Mouse (Mus musculus): ENCODE data around the gene Car1. TPM values are rescaled to one million over a fixed set of nuclear protein-coding genes. Genes with fewer than 3 reads are reported as not detected.
"Not testable (repeated sequence)": the region's sequence is repeated elsewhere in the genome, so short reads cannot be mapped to it uniquely, and the experiment has no call there.

Gene Car1
- polyA plus RNA-seq, 1 experiment from 2014 or later, result 0.13 TPM

GRCm38 (mm10) chr3:14764755-14765566, 43.2 kb downstream of the Car1 start:
- no peaks in the 10 kb centered on the region for H3K4me1 ChIP-seq (replicated peaks; ENCODE audit: insufficient read depth, low read length)
- H3K9ac ChIP-seq (ENCODE audit: low read depth, low read length), result no peak overlapping the region
- no peak overlapping the region for H3K4me3 ChIP-seq (replicated peaks; ENCODE audit: low read depth, low read length)
- no peak for ATAC-seq (replicated peaks; ENCODE audit: low FRiP score, low read depth)
- H3K27me3 ChIP-seq (ENCODE audit: insufficient read depth, low read length), result no peaks in the 10 kb centered on the region
- no peaks in the 10 kb centered on the region for H3K36me3 ChIP-seq (ENCODE audit: insufficient read depth, low read length)
- H3K27ac ChIP-seq, result no peak overlapping the region
- no peak for DNase-seq (ENCODE audit: low spot score)
- no peaks in the 10 kb centered on the region for H3K9me3 ChIP-seq (replicated peaks; ENCODE audit: low read length)
- no peak for TF ChIP-seq CTCF (IDR thresholded peaks at IDR 0.05; ENCODE audit: low read depth)
- H3K4me2 ChIP-seq (ENCODE audit: low read length), result no peak overlapping the region
- WGBS, result 60% methylated on average over 2 of the region's 2 CpGs

GRCm38 (mm10) chr3:14755716-14756115, 52.5 kb downstream of the Car1 start:
- Histone ChIP-seq H3K9ac (ENCODE audit: low read depth, low read length) (no peak overlapping the region), H3K27ac (no peak overlapping the region), H3K4me2 (ENCODE audit: low read length) (no peak overlapping the region), H3K27me3 (ENCODE audit: insufficient read depth, low read length) (no peaks in the 10 kb centered on the region), H3K4me1 (replicated peaks; ENCODE audit: insufficient read depth, low read length) (no peaks in the 10 kb centered on the region), H3K36me3 (ENCODE audit: insufficient read depth, low read length) (no peaks in the 10 kb centered on the region), H3K9me3 (replicated peaks; ENCODE audit: low read length) (no peaks in the 10 kb centered on the region), H3K4me3 (replicated peaks; ENCODE audit: low read depth, low read length) (no peak overlapping the region)
- DNase-seq (ENCODE audit: low spot score) (no peak), ATAC-seq (replicated peaks; ENCODE audit: low FRiP score, low read depth) (no peak)
- no peak for TF ChIP-seq CTCF (IDR thresholded peaks at IDR 0.05; ENCODE audit: low read depth)
- 89% methylated on average over 1 of the region's 1 CpGs for WGBS

- no peak overlapping the region for H3K27ac ChIP-seq
- H3K4me3 ChIP-seq (replicated peaks; ENCODE audit: low read depth, low read length), result no peak overlapping the region
- no peaks in the 10 kb centered on the region for H3K36me3 ChIP-seq (ENCODE audit: insufficient read depth, low read length)
- H3K9ac ChIP-seq (ENCODE audit: low read depth, low read length), result no peak overlapping the region
- no peaks in the 10 kb centered on the region for H3K9me3 ChIP-seq (replicated peaks; ENCODE audit: low read length)
- DNase-seq (ENCODE audit: low spot score), result no peak
- no peak overlapping the region for H3K4me2 ChIP-seq (ENCODE audit: low read length)
- H3K27me3 ChIP-seq (ENCODE audit: insufficient read depth, low read length), result no peaks in the 10 kb centered on the region
- H3K4me1 ChIP-seq (replicated peaks; ENCODE audit: insufficient read depth, low read length), result no peaks in the 10 kb centered on the region
- WGBS, result 67% methylated on average over 3 of the region's 3 CpGs
- no peak for TF ChIP-seq CTCF (IDR thresholded peaks at IDR 0.05; ENCODE audit: low read depth)
- ATAC-seq (replicated peaks; ENCODE audit: low FRiP score, low read depth), result no peak
These were observed 62.1 kb downstream of the Car1 start for GRCm38 (mm10) chr3:14746041-14746440.

GRCm38 (mm10) chr3:14738261-14738660, 69.9 kb downstream of the Car1 start:
- no peak for TF ChIP-seq CTCF (IDR thresholded peaks at IDR 0.05; ENCODE audit: low read depth)
- DNase-seq (ENCODE audit: low spot score) (no peak), ATAC-seq (replicated peaks; ENCODE audit: low FRiP score, low read depth) (no peak)
- Histone ChIP-seq H3K4me3 (replicated peaks; ENCODE audit: low read depth, low read length) (no peak overlapping the region), H3K36me3 (ENCODE audit: insufficient read depth, low read length) (no peaks in the 10 kb centered on the region), H3K4me2 (ENCODE audit: low read length) (no peak overlapping the region), H3K9ac (ENCODE audit: low read depth, low read length) (no peak overlapping the region), H3K27me3 (ENCODE audit: insufficient read depth, low read length) (no peaks in the 10 kb centered on the region), H3K27ac (no peak overlapping the region), H3K9me3 (replicated peaks; ENCODE audit: low read length) (no peaks in the 10 kb centered on the region), H3K4me1 (replicated peaks; ENCODE audit: insufficient read depth, low read length) (no peaks in the 10 kb centered on the region)
- 46% methylated on average over 2 of the region's 2 CpGs for WGBS

DNA sequence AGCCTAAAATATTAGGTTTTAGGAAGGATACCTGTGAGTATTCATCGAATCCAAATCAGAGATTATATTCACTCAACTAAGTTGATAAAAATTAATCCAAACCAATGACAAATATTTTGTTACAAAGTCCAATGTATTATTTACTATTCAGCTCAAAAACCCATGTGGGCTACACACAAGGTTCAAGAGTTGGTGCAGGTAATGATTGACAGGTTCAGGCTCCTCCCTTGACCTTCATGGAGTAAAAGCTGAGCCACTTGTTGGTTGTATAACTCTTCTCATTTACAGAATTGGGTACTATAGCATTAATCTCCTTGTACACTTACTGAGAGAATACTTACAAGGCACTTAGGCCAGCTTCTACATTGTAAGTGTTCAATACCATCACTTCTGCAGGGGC, 80.7 kb downstream of the Car1 start:
- not testable (repeated sequence) for H3K27me3 ChIP-seq (ENCODE audit: insufficient read depth, low read length); DNase-seq (ENCODE audit: low spot score); H3K27ac ChIP-seq; H3K4me2 ChIP-seq (ENCODE audit: low read length); ATAC-seq (replicated peaks; ENCODE audit: low FRiP score, low read depth); H3K9ac ChIP-seq (ENCODE audit: low read depth, low read length); H3K36me3 ChIP-seq (ENCODE audit: insufficient read depth, low read length); H3K4me3 ChIP-seq (replicated peaks; ENCODE audit: low read depth, low read length); H3K9me3 ChIP-seq (replicated peaks; ENCODE audit: low read length); H3K4me1 ChIP-seq (replicated peaks; ENCODE audit: insufficient read depth, low read length)
- WGBS, result 95% methylated on average over 1 of the region's 1 CpGs

DNA sequence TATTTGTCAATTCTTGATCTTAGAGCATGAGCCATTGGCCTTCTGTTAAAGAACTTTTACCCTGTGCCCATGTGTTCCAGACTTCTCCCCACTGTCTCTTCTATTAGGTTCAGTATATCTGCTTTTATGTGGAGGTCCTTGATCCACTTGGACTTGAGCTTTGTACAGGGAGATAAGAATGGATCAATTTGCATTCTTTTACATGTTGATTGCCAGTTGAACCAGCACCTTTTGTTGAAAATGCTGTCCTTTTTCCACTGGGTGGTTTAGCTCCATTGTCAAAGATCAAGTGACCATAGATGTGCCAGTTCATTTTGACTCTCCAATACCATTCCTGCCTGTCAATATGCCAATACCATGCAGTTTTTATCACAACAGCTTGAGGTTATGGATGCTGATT, 82.7 kb downstream of the Car1 start:
- DNase-seq (ENCODE audit: low spot score); H3K4me3 ChIP-seq (replicated peaks; ENCODE audit: low read depth, low read length); ATAC-seq (replicated peaks; ENCODE audit: low FRiP score, low read depth); H3K4me1 ChIP-seq (replicated peaks; ENCODE audit: insufficient read depth, low read length); H3K27ac ChIP-seq; H3K9me3 ChIP-seq (replicated peaks; ENCODE audit: low read length); H3K27me3 ChIP-seq (ENCODE audit: insufficient read depth, low read length); H3K36me3 ChIP-seq (ENCODE audit: insufficient read depth, low read length); H3K4me2 ChIP-seq (ENCODE audit: low read length); H3K9ac ChIP-seq (ENCODE audit: low read depth, low read length): not testable (repeated sequence)

Other genes with a start within 250 kb of the Car1 start
- 521 and 597 TPM in 2 replicates for gene 1810022K09Rik, start 197.1 kb downstream of the Car1 start, polyA plus RNA-seq (2015; fragmentation: Nextera tagmentation; extraction: Ambion mirVana)
- 1.7 and 2.3 TPM in 2 replicates for gene Car13, start 166.6 kb downstream of the Car1 start, polyA plus RNA-seq (2015; fragmentation: Nextera tagmentation; extraction: Ambion mirVana)
- gene Car3, start 55.1 kb upstream of the Car1 start, polyA plus RNA-seq (2015; fragmentation: Nextera tagmentation; extraction: Ambion mirVana), result 4.8 and 8.2 TPM in 2 replicates
- gene Car2, start 77.9 kb upstream of the Car1 start, polyA plus RNA-seq (2015; fragmentation: Nextera tagmentation; extraction: Ambion mirVana), result 206 and 224 TPM in 2 replicates